Mouse (Mus musculus) midbrain, embryonic 16.5 days (tissue): ENCODE results near the gene Zfp799. TPM values are rescaled to one million over a fixed set of nuclear protein-coding genes. Genes with fewer than 3 reads are reported as not detected.
A peak's percentile ranks its signal among the peaks of the same experiment; 100 is the strongest.

Experiments used
- ATAC-seq: fragments of 200-750 bp; cut with Nextera tagmentation; 2 replicates; pipeline ENCODE4 v1.8.0; 2017; ENCODE audit warnings: moderate TSS enrichment
- H3K27ac ChIP-seq: fragments of 300-500 bp; sonication (generic); 2 replicates; pipeline ENCODE4 v1.5.1; 2014; ENCODE audit warnings: mild to moderate bottlenecking, low read length, mixed read lengths
- H3K27me3 ChIP-seq: fragments of 300-500 bp; sonication (generic); 2 replicates; pipeline ENCODE4 v1.6.1; 2014; ENCODE audit warnings: low read depth, low read length, mixed read lengths; ENCODE audit not compliant: control insufficient read depth, insufficient read depth
- H3K36me3 ChIP-seq: fragments of 300-500 bp; sonication (generic); 2 replicates; pipeline ENCODE4 v1.6.1; 2014; ENCODE audit warnings: mild to moderate bottlenecking, low read length, moderate library complexity, mixed read lengths; ENCODE audit not compliant: control insufficient read depth, insufficient read depth
- H3K4me1 ChIP-seq: fragments of 300-500 bp; sonication (generic); 2 replicates; pipeline ENCODE4 v1.6.1; 2014; ENCODE audit warnings: mild to moderate bottlenecking, low read length, mixed read lengths; ENCODE audit not compliant: control insufficient read depth, insufficient read depth
- H3K4me2 ChIP-seq: fragments of 300-500 bp; sonication (generic); 2 replicates; pipeline ENCODE4 v1.6.1; 2014; ENCODE audit warnings: mild to moderate bottlenecking, low read length, mixed read lengths
- H3K4me3 ChIP-seq: fragments of 300-500 bp; sonication (generic); 2 replicates; pipeline ENCODE4 v1.5.1; 2014; ENCODE audit warnings: low read depth, mild to moderate bottlenecking, low read length, moderate library complexity, mixed read lengths
- H3K9ac ChIP-seq: fragments of 300-500 bp; sonication (generic); 2 replicates; pipeline ENCODE4 v1.6.1; 2014; ENCODE audit warnings: low read depth, low read length, mixed read lengths
- H3K9me3 ChIP-seq: fragments of 300-500 bp; sonication (generic); replicated peaks from 2 replicates; pipeline ENCODE4 v1.6.1; 2014; ENCODE audit warnings: mild to moderate bottlenecking, low read length, mixed read lengths; ENCODE audit not compliant: control insufficient read depth, poor library complexity, severe bottlenecking
- WGBS: fragments of 180-500 bp; shearing (Covaris S2); extraction: QIAGEN DNeasy Blood & Tissue Kit; methylation state at CpG from one replicate; pipeline ENCODE4 v1.1.7; 2014; 5-methylcytosine and 5-hydroxymethylcytosine counted together
- polyA plus RNA-seq: library from polyadenylated mRNA; unstranded; fragments of >200 nt; fragmentation: Nextera tagmentation; extraction: Ambion mirVana; gene quantifications from 2 replicates; pipeline ENCODE4 v1.2.1, GENCODE M21; 2015

Zfp799 gene
- polyA plus RNA-seq, 1 experiment from 2014 or later, result 15.1 TPM

DNA sequence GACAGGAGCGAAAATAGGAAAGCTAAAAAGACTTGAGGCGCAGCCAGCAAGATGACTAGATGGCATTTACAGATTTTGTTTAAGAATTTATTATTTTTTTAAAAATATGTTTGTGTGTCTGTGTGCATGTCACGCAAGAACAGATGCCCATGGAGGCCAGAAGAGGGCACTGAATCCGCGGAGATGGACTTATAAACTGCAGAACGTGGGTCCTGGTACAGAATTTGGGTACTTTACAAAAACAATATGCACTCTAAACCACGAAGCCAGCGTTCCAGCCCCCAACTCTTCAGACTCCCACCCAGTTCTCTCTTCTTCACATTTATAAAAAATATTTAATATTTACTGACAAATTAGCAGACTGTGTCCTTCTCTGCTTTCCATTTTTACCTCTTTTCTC lies 40.8 kb downstream of the Zfp799 start:
- WGBS, result 78% methylated on average over 8 of the region's 8 CpGs
- Histone ChIP-seq H3K4me1 (peaks cover 27% of the 10 kb centered on the region), H3K9ac (no peak overlapping the region)

DNA sequence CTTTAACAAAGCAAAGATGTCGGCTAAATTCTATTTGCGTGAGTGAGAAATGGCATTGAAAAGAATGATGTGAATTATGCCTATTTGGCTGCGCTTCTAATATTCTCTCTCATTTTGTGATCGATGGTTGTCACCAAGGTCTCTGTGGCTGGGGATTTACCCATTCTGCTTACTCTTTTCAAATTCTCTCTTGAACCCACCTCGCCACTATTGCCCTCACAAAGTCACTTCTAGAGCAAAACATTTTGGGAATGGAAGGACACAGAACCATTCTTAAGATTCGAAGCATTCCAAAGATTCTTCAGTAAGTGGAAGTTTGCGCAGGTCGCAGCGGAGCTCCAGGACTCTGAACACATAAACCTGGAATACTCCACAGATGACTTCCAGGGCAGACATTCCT lies 41.5 kb downstream of the Zfp799 start:
- Histone ChIP-seq H3K9ac (peak overlapping the region; percentile 2; the same call in 1 of the 2 replicates), H3K9me3 (no peaks in the 10 kb centered on the region), H3K4me2 (peak overlapping the region; percentile 56), H3K27ac (no peak overlapping the region), H3K27me3 (no peaks in the 10 kb centered on the region), H3K4me1 (peaks cover 27% of the 10 kb centered on the region), H3K36me3 (peaks cover 7% of the 10 kb centered on the region), H3K4me3 (peak overlapping the region; percentile 87)
- ATAC-seq, result no peak
- WGBS, result 7% methylated on average over 9 of the region's 9 CpGs

More for the DNA sequence above, 40.8 kb downstream of the Zfp799 start:
- Histone ChIP-seq H3K9me3 (no peaks in the 10 kb centered on the region), H3K4me3 (no peak overlapping the region), H3K36me3 (peaks cover 2% of the 10 kb centered on the region), H3K4me2 (no peak overlapping the region), H3K27ac (no peak overlapping the region), H3K27me3 (no peaks in the 10 kb centered on the region)
- no peak for ATAC-seq

DNA sequence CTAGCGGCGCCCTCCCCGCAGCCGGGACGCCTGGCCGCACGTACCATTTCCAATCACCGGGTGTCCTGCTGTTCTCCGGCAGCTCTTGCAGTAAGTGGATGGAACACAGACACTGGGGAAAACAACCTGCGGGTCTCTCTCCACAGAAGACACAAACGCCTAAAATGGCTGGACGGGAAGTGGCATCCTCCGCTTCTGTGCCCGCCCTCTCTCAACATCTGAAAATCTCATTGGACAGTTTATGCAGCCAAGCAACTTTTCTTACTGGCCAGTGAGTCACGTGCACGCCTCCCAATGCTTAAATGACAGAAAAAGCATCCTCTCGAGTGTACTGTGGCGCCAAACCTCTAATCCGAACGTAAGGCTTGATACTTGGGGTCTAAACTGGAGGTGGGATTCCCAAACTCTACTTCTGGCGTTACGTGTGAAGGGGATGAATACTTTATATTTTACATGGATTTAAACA lies 41.9 kb downstream of the Zfp799 start, which contains the start of gene Zfp871:
Gene Zfp871 (minus strand): TSS at position 194 of the 466 bp plus-strand sequence.
- Histone ChIP-seq H3K27me3 (no peaks in the 10 kb centered on the region), H3K9ac (peak within 1 kb of the TSS; percentile 92), H3K9me3 (no peaks in the 10 kb centered on the region), H3K36me3 (peaks cover 9% of the 10 kb centered on the region; the same call in 1 of the 2 replicates), H3K4me1 (peaks cover 27% of the 10 kb centered on the region), H3K4me2 (peak within 1 kb of the TSS; percentile 81), H3K4me3 (peak within 1 kb of the TSS; percentile 87), H3K27ac (peak within 1 kb of the TSS; percentile 92)
- WGBS, result under 1% methylated on average over 22 of the region's 22 CpGs
- ATAC-seq, result peak; percentile 98

DNA sequence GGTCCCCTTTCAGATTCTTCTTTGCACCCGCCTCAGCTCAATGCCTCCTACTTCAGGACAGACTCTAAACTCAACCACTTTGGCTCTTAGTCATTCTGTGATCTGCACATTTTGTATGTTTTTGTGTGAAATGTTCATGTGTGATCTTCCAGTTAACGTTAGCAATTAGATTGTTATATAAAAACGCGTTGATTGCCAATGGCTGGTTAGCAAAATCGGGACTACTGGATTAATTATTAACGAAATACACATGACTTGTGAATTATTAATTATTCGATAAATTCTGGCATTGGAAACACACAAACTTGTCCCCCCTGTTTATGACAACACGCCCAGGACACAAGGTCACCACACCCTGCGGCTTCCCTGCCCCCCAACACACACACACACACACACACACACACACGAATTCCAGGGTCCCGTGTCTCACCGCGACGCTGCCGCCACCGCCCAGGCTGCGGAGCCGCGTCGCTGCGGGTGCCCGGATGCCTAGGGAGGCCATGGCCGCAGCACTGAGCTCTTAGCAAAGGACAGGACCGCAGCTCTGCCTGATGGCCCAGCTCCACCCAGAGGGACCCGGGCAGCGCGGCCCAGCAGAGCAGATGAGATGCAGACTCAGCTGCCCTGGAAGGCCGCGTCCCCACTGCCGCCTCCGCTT lies 42.5 kb downstream of the Zfp799 start:
- peak; percentile 91 for ATAC-seq
- Histone ChIP-seq H3K27ac (peak overlapping the region; percentile 92), H3K27me3 (no peaks in the 10 kb centered on the region), H3K4me2 (peak overlapping the region; percentile 81), H3K9ac (peak overlapping the region; percentile 92), H3K4me1 (peaks cover 27% of the 10 kb centered on the region), H3K4me3 (peak overlapping the region; percentile 87), H3K36me3 (peaks cover 11% of the 10 kb centered on the region; the same call in 1 of the 2 replicates), H3K9me3 (no peaks in the 10 kb centered on the region)
- WGBS, result under 1% methylated on average over 31 of the region's 31 CpGs

DNA sequence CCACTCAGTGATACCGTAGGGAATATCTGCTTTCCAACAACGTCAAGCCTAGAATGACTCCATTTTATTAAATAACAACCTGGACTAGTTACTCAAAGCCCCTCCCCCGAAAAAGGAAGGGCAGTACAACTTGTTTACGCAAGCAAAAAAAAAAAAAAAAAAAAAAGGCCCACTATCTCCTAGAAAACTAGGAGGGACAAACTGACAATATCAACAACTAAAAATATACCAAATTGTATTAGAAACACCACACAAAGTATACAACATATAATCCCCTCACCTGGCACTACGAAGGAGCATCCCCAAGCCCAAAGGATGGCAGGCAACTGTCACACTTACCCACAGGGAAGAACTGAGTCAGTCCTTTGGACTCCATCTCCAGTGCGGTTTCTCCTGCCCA lies 43.1 kb downstream of the Zfp799 start:
- WGBS, result 73% methylated on average over 6 of the region's 6 CpGs

DNA sequence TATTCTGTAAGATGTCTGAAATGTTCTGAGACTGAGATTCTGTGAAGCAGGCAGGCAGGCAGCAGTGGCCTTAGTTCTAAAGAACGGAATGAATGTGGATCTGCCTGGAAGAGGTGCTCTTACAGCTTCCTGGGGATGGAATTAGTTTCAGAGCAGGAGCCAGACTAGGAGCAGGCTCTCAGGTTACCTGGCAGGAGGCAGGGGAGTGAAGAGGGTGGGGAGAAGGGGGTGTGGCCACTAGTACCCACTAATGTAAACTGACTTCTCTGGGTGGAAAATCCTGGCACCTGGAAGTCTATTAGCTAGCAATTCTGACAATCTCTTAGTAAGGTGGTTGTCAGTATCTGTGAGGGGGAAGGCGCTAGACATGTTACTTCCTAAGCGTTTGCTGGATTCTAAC lies 44.4 kb downstream of the Zfp799 start:
- H3K4me2 ChIP-seq, result no peak overlapping the region
- no peak for ATAC-seq
- peaks cover 27% of the 10 kb centered on the region for H3K4me1 ChIP-seq
- H3K27ac ChIP-seq, result no peak overlapping the region
- peaks cover 11% of the 10 kb centered on the region; the same call in 1 of the 2 replicates for H3K36me3 ChIP-seq
- H3K9ac ChIP-seq, result no peak overlapping the region
- H3K27me3 ChIP-seq, result no peaks in the 10 kb centered on the region
- no peaks in the 10 kb centered on the region for H3K9me3 ChIP-seq
- H3K4me3 ChIP-seq, result no peak overlapping the region
- WGBS, result 87% methylated on average over 3 of the region's 3 CpGs

More for the DNA sequence above, 43.1 kb downstream of the Zfp799 start:
- Histone ChIP-seq H3K27me3 (no peaks in the 10 kb centered on the region), H3K9me3 (no peaks in the 10 kb centered on the region), H3K4me2 (peak overlapping the region; percentile 81), H3K27ac (no peak overlapping the region), H3K4me1 (peaks cover 27% of the 10 kb centered on the region), H3K4me3 (peak overlapping the region; percentile 87), H3K36me3 (peaks cover 11% of the 10 kb centered on the region; the same call in 1 of the 2 replicates), H3K9ac (peak overlapping the region; percentile 92; the same call in 1 of the 2 replicates)
- no peak for ATAC-seq

DNA sequence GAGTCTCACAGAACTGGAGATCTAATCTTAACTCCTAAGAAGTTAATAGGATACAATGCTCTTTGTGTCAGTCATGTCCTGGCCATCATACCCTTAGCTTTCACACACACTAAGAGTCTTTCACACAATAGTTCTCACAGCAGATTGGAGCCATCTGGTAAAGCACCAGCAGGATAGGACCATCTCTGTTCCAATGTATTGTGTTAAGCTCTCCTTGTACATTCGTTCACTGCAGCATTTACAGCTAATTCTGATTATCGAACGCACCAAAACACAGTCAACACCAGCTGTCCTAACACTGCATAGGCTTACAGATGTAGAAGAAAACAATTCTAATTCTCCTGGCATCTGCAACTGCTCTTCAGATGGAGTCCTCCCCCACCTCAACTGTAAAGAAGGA lies 52.5 kb downstream of the Zfp799 start:
- no peak overlapping the region for H3K4me3 ChIP-seq
- no peak overlapping the region for H3K9ac ChIP-seq
- ATAC-seq, result no peak
- H3K27ac ChIP-seq, result no peak overlapping the region
- H3K36me3 ChIP-seq, result peaks cover 27% of the 10 kb centered on the region
- no peaks in the 10 kb centered on the region for H3K4me1 ChIP-seq
- no peaks in the 10 kb centered on the region for H3K27me3 ChIP-seq
- no peaks in the 10 kb centered on the region for H3K9me3 ChIP-seq
- WGBS, result 95% methylated on average over 3 of the region's 3 CpGs
- no peak overlapping the region for H3K4me2 ChIP-seq

DNA sequence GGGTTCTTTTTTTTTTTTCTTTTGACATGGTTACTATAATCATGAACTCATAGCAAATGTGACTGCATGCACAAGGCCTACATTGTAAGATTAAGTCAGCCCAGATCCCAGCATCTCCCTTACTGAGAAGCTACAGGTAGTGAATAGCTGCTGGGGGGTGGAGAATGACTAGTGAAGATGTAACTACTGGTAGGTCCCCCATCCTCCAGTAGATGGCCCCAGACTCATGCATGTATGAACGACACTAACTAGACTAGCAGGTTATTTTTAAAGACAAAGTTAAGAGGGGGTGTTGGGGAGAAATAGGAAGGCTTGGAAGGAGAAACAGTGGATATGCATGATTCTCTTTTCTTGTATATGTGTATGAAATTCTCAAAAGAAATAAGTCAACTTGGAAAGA lies 58.8 kb downstream of the Zfp799 start:
- H3K36me3 ChIP-seq, result peaks cover 53% of the 10 kb centered on the region
- H3K9me3 ChIP-seq, result peaks cover 4% of the 10 kb centered on the region; the same call in 1 of the 2 replicates
- ATAC-seq, result no peak
- H3K4me2 ChIP-seq, result no peak overlapping the region
- H3K4me3 ChIP-seq, result no peak overlapping the region
- no peak overlapping the region for H3K27ac ChIP-seq
- no peaks in the 10 kb centered on the region for H3K4me1 ChIP-seq
- H3K27me3 ChIP-seq, result no peaks in the 10 kb centered on the region
- WGBS, result 81% methylated on average over 1 of the region's 1 CpGs
- H3K9ac ChIP-seq, result no peak overlapping the region

DNA sequence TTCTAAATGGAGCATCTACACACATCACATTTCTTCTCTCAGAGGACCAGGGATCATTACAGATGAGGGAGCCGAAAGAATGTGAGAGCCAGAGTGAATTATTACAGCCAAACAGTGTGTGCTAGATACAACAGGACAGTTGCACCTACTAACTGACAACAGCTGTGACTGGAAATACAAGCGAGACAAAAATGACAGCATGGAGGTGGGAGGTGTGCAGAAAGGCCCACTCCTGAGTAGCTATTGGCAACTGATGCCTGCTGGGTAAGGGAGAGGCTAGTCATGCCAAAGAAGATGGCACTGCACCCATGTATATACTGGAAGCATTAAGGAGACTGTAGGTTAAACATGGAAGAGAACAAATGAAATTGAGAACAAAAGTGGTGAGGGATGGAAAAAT lies 63.6 kb downstream of the Zfp799 start:
- Histone ChIP-seq H3K9me3 (peaks cover 7% of the 10 kb centered on the region; the same call in 1 of the 2 replicates), H3K36me3 (peaks cover 43% of the 10 kb centered on the region), H3K4me2 (no peak overlapping the region), H3K9ac (no peak overlapping the region), H3K4me1 (no peaks in the 10 kb centered on the region), H3K27me3 (no peaks in the 10 kb centered on the region), H3K4me3 (no peak overlapping the region), H3K27ac (no peak overlapping the region)
- no peak for ATAC-seq
- WGBS, result 98% methylated on average over 2 of the region's 2 CpGs
